Mouse (Mus musculus) hindbrain, embryonic 10.5 days (tissue): ENCODE results near the gene Slc50a1. TPM values are rescaled to one million over a fixed set of nuclear protein-coding genes. Genes with fewer than 3 reads are reported as not detected.

Experiments used
- DNase-seq: peaks from one replicate; pipeline ENCODE4 v3.0.0-alpha.2; 2017; ENCODE audit warnings: low spot score
- H3K27ac ChIP-seq: fragments of 300-500 bp; sonication (generic); 2 replicates; pipeline ENCODE4 v1.5.1; 2016; ENCODE audit warnings: mild to moderate bottlenecking, moderate library complexity
- H3K27me3 ChIP-seq: fragments of 300-500 bp; sonication (generic); 2 replicates; pipeline ENCODE4 v1.6.1; 2016; ENCODE audit warnings: mild to moderate bottlenecking; ENCODE audit not compliant: poor library complexity, insufficient read depth, severe bottlenecking
- H3K36me3 ChIP-seq: fragments of 300-500 bp; sonication (generic); 2 replicates; pipeline ENCODE4 v1.6.1; 2016; ENCODE audit warnings: mild to moderate bottlenecking, moderate library complexity
- H3K4me1 ChIP-seq: fragments of 300-500 bp; sonication (generic); replicated peaks from 2 replicates; pipeline ENCODE4 v1.6.1; 2016; ENCODE audit warnings: mild to moderate bottlenecking
- H3K4me3 ChIP-seq: fragments of 300-500 bp; sonication (generic); 2 replicates; pipeline ENCODE4 v1.5.1; 2016; ENCODE audit warnings: mild to moderate bottlenecking, moderate library complexity
- H3K9me3 ChIP-seq: fragments of 300-500 bp; sonication (generic); 2 replicates; pipeline ENCODE4 v1.6.1; 2016; ENCODE audit warnings: mild to moderate bottlenecking, moderate library complexity
- WGBS: fragments of 180-500 bp; shearing (Covaris S2); methylation state at CpG from one replicate; pipeline ENCODE4 v1.1.7; 2016; 5-methylcytosine and 5-hydroxymethylcytosine counted together
- polyA plus RNA-seq: library from polyadenylated mRNA; unstranded; fragments of >200 nt; fragmentation: Nextera tagmentation; extraction: Ambion mirVana; gene quantifications from 2 replicates; pipeline ENCODE4 v1.2.1, GENCODE M21; 2016

Slc50a1 gene
- polyA plus RNA-seq, 1 experiment from 2014 or later: 36.8 TPM

GRCm38 (mm10) chr3:89250435-89251040, 19.8 kb downstream of the Slc50a1 start:
- Histone ChIP-seq H3K36me3 (peaks cover 26% of the 10 kb centered on the region), H3K9me3 (no peaks in the 10 kb centered on the region), H3K4me3 (0 out of 2 replicates have a peak overlapping the region, but pooled peaks have one; percentile 20), H3K27me3 (peaks cover 41% of the 10 kb centered on the region), H3K27ac (no peak overlapping the region), H3K4me1 (peaks cover 52% of the 10 kb centered on the region)
- WGBS: 22% methylated on average over 7 of the region's 7 CpGs
- DNase-seq: peak; percentile 49

- Histone ChIP-seq H3K4me3 (peak overlapping the region; percentile 82), H3K36me3 (peaks cover 26% of the 10 kb centered on the region), H3K27ac (peak overlapping the region; percentile 94; the same call in 1 of the 2 replicates), H3K9me3 (no peaks in the 10 kb centered on the region), H3K4me1 (peaks cover 80% of the 10 kb centered on the region), H3K27me3 (peaks cover 52% of the 10 kb centered on the region)
- WGBS: 90% methylated on average over 4 of the region's 4 CpGs
- DNase-seq: no peak
Measured at GRCm38 (mm10) chr3:89247466-89247865, 22.9 kb downstream of the Slc50a1 start.

GRCm38 (mm10) chr3:89246261-89247100, 23.9 kb downstream of the Slc50a1 start, which contains the start of gene Trim46:
Trim46 (minus strand) TSS chr3:89246309.
- Histone ChIP-seq H3K36me3 (peaks cover 35% of the 10 kb centered on the region), H3K27me3 (peaks cover 42% of the 10 kb centered on the region), H3K4me3 (peak within 1 kb of the TSS; percentile 82), H3K27ac (peak within 1 kb of the TSS; percentile 94), H3K4me1 (peaks cover 78% of the 10 kb centered on the region), H3K9me3 (no peaks in the 10 kb centered on the region)
- peak; percentile 93 for DNase-seq
- 1% methylated on average over 42 of the region's 42 CpGs for WGBS

- Histone ChIP-seq H3K27me3 (peaks cover 36% of the 10 kb centered on the region), H3K36me3 (peaks cover 41% of the 10 kb centered on the region), H3K9me3 (no peaks in the 10 kb centered on the region), H3K4me1 (peaks cover 70% of the 10 kb centered on the region), H3K27ac (peak within 1 kb of the TSS; percentile 94), H3K4me3 (peak within 1 kb of the TSS; percentile 82)
- 5% methylated on average over 20 of the region's 20 CpGs for WGBS
- peak; percentile 48 for DNase-seq
Measured at GRCm38 (mm10) chr3:89245688-89246171, 24.6 kb downstream of the Slc50a1 start, which contains the start of gene Krtcap2. Krtcap2 (plus strand) TSS chr3:89245966.

- Histone ChIP-seq H3K36me3 (peaks cover 41% of the 10 kb centered on the region), H3K27ac (peak overlapping the region; percentile 94), H3K9me3 (no peaks in the 10 kb centered on the region), H3K4me1 (peaks cover 64% of the 10 kb centered on the region), H3K4me3 (peak overlapping the region; percentile 82), H3K27me3 (peaks cover 35% of the 10 kb centered on the region)
- DNase-seq: peak; percentile 59
- under 1% methylated on average over 25 of the region's 26 CpGs for WGBS
Measured at GRCm38 (mm10) chr3:89244982-89245687, 25.2 kb downstream of the Slc50a1 start.

GRCm38 (mm10) chr3:89244158-89244981, 26.0 kb downstream of the Slc50a1 start:
- WGBS: 13% methylated on average over 25 of the region's 25 CpGs
- H3K27ac ChIP-seq: peak overlapping the region; percentile 94
- H3K27me3 ChIP-seq: peaks cover 29% of the 10 kb centered on the region
- H3K36me3 ChIP-seq: peaks cover 34% of the 10 kb centered on the region
- H3K9me3 ChIP-seq: no peaks in the 10 kb centered on the region
- H3K4me1 ChIP-seq: peaks cover 61% of the 10 kb centered on the region
- DNase-seq: no peak
- peak overlapping the region; percentile 82 for H3K4me3 ChIP-seq

GRCm38 (mm10) chr3:89243609-89244008, 26.8 kb downstream of the Slc50a1 start:
- peaks cover 61% of the 10 kb centered on the region for H3K4me1 ChIP-seq
- no peaks in the 10 kb centered on the region for H3K9me3 ChIP-seq
- 11% methylated on average over 14 of the region's 14 CpGs for WGBS
- H3K36me3 ChIP-seq: peaks cover 34% of the 10 kb centered on the region
- peak overlapping the region; percentile 82 for H3K4me3 ChIP-seq
- DNase-seq: peak; percentile 65
- peaks cover 29% of the 10 kb centered on the region for H3K27me3 ChIP-seq
- H3K27ac ChIP-seq: 0 out of 2 replicates have a peak overlapping the region, but pooled peaks have one; percentile 94

- WGBS: 72% methylated on average over 9 of the region's 9 CpGs
- Histone ChIP-seq H3K9me3 (no peaks in the 10 kb centered on the region), H3K36me3 (peaks cover 34% of the 10 kb centered on the region), H3K4me1 (peaks cover 58% of the 10 kb centered on the region), H3K27ac (no peak overlapping the region), H3K27me3 (peaks cover 29% of the 10 kb centered on the region), H3K4me3 (no peak overlapping the region)
- peak; percentile 65 for DNase-seq
Measured at GRCm38 (mm10) chr3:89242331-89242895, 28.0 kb downstream of the Slc50a1 start.

GRCm38 (mm10) chr3:89238494-89238893, 31.9 kb downstream of the Slc50a1 start:
- Histone ChIP-seq H3K4me3 (no peak overlapping the region), H3K36me3 (peaks cover 68% of the 10 kb centered on the region), H3K27me3 (peaks cover 10% of the 10 kb centered on the region), H3K9me3 (no peaks in the 10 kb centered on the region), H3K27ac (no peak overlapping the region), H3K4me1 (peaks cover 19% of the 10 kb centered on the region)
- no peak for DNase-seq
- 71% methylated on average over 12 of the region's 12 CpGs for WGBS

GRCm38 (mm10) chr3:89237682-89238081, 32.7 kb downstream of the Slc50a1 start:
- Histone ChIP-seq H3K4me1 (peaks cover 17% of the 10 kb centered on the region), H3K27ac (no peak overlapping the region), H3K9me3 (no peaks in the 10 kb centered on the region), H3K36me3 (peaks cover 74% of the 10 kb centered on the region), H3K27me3 (peaks cover 6% of the 10 kb centered on the region; the same call in 1 of the 2 replicates), H3K4me3 (no peak overlapping the region)
- 93% methylated on average over 21 of the region's 21 CpGs for WGBS
- DNase-seq: no peak

- DNase-seq: no peak
- Histone ChIP-seq H3K9me3 (no peaks in the 10 kb centered on the region), H3K27ac (no peak overlapping the region), H3K27me3 (peaks cover 12% of the 10 kb centered on the region), H3K4me3 (no peak overlapping the region), H3K36me3 (peaks cover 66% of the 10 kb centered on the region), H3K4me1 (peaks cover 20% of the 10 kb centered on the region)
- WGBS: 90% methylated on average over 10 of the region's 10 CpGs
Measured at GRCm38 (mm10) chr3:89236516-89236915, 33.9 kb downstream of the Slc50a1 start.
